Mouse (Mus musculus) CD4-positive, CD25-positive, alpha-beta regulatory T cell (primary cell): ENCODE results near the gene Nsmf. TPM values are rescaled to one million over a fixed set of nuclear protein-coding genes. Genes with fewer than 3 reads are reported as not detected.

Source experiments
- polyA plus RNA-seq: library from polyadenylated mRNA; unstranded; fragments of 100-300 nt; shearing (Covaris generic); gene quantifications from one replicate; pipeline ENCODE4 v1.2.1, GENCODE M21; 2017

Gene Nsmf
- 53.2 TPM for polyA plus RNA-seq

DNA sequence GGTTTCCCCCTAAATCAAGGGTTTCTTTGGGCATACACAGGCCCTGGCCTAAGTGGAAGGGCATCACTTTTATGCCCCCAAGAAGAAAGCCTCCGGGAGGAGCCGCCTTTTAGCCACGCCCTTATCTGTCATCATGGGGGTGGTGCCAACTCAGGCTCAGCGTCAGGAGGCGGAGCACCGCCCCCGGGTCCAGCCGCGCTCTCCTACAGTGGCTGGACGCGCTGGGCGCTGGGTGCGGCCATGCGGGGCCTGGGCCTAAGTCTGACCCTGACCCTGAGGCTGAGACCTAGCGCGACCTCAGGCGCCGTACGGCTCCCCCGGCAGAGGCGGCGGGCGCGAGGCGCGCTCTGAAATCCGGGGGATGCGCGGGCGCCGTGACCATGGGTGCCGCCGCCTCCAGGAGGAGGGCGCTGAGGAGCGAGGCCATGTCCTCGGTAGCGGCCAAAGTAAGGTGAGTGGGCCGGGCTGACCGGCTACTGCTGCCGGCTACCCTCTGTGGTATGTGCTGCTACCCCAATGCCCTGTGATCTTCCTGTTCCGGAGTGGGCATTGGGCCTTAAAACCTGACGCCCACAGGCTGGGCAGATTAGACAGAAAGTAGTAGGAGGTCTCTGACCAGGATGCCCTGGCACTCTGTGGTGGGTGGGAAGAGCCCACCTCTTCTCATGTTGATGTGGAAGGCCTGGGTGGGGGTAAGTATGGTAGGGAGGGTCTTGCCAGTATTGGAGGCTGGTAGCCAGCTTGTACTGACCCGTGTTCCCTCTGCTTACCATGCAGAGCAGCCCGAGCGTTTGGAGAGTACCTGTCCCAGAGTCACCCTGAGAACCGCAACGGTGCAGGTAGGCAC is at the start of gene Nsmf:
Nsmf (plus strand) TSS at position 135 of the 847 bp plus-strand sequence.

DNA sequence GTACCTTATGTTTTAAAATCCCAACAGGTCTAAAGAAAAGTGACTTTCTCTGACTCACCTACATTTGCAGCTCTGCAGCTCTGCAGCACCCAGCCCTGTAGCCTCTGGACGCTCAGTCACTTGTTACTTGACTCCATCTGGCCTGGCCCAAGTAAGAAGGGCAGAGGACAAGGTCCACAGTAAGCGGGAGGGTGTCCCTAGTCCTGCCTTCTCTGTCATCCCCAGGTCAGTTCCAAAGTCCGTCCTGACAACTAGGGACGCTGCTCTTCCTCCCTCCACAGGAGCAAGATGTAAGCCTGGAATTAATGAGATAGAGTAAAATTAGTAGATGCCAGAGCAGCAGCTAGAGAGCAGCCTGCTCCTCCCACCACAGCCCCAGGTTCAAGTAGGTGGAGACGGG is 25.9 kb downstream of the Nsmf start, which contains the start of gene Entpd8:
Entpd8 (plus strand) TSS at position 229 of the 400 bp plus-strand sequence.

DNA sequence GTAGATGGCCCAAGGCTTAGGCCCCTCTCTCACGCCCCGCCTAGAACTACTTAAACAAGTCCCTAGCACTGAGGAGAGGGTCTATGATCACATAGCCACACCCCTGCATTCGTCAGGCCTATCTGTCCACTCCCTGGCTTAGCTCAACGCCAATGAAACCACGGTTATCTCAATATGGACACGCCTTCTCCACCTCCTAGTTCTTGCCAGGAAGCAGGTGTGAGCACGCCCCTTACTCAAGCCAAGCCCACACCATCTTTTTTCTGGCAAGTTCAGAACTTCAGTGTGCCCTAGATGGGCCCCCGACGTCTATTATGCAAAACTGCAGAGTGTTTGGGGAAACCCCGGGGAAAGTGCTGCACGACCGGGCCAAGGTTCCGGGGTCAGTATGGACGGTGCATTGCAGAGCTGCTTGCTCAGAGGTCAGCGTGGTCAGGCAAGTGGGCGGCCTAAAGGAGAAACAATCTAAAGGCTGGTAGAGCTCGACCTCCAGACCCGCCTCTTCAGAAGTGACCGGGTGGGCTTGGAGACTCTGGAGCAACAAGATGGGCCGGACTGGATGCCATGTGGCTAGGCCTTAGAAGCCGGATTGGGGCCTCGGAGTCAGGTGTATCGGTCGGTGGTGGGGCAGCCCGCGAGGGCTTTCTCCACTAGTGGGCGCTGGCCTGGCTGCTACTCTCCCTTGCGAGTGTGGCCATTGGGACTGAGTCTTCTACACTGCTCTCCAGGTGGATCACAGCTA is 41.1 kb downstream of the Nsmf start, which contains the start of gene Noxa1:
Noxa1 (minus strand) TSS at position 41 of the 742 bp plus-strand sequence.

Other genes with a start within 250 kb of the Nsmf start
- 43.8 TPM for gene Ehmt1, start 134.7 kb upstream of the Nsmf start, polyA plus RNA-seq
- 256 TPM for gene Arrdc1, start 119.1 kb upstream of the Nsmf start, polyA plus RNA-seq
- gene Zmynd19, start 104.6 kb upstream of the Nsmf start, polyA plus RNA-seq = 20.8 TPM
- 33.5 TPM for gene Dph7, start 92.0 kb upstream of the Nsmf start, polyA plus RNA-seq
- 90.2 TPM for gene Mrpl41, start 79.3 kb upstream of the Nsmf start, polyA plus RNA-seq
- 80.4 TPM for gene Pnpla7, start 78.3 kb upstream of the Nsmf start, polyA plus RNA-seq
- 0.37 TPM for gene Entpd8, start 25.9 kb downstream of the Nsmf start, polyA plus RNA-seq
- gene Noxa1, start 40.8 kb downstream of the Nsmf start, polyA plus RNA-seq = 8.3 TPM
- gene Nrarp, start 126.4 kb downstream of the Nsmf start, polyA plus RNA-seq = 5.1 TPM
- gene Tor4a, start 142.5 kb downstream of the Nsmf start, polyA plus RNA-seq = 115 TPM
- gene Nelfb, start 157.1 kb downstream of the Nsmf start, polyA plus RNA-seq = 141 TPM
- gene Stpg3, start 160.3 kb downstream of the Nsmf start, polyA plus RNA-seq = not detected
- 0.49 TPM for gene Fam166a, start 164.4 kb downstream of the Nsmf start, polyA plus RNA-seq
- 174 TPM for gene Tubb4b, start 170.3 kb downstream of the Nsmf start, polyA plus RNA-seq
- gene Slc34a3, start 180.0 kb downstream of the Nsmf start, polyA plus RNA-seq = not detected
- not detected for gene Rnf224, start 182.4 kb downstream of the Nsmf start, polyA plus RNA-seq
- gene Rnf208, start 187.9 kb downstream of the Nsmf start, polyA plus RNA-seq = 2.2 TPM
- not detected for gene Cysrt1, start 188.1 kb downstream of the Nsmf start, polyA plus RNA-seq
- 7.9 TPM for gene AL732309.1, start 192.5 kb downstream of the Nsmf start, polyA plus RNA-seq
- gene Tmem203, start 201.1 kb downstream of the Nsmf start, polyA plus RNA-seq = 25.3 TPM
- gene Tprn, start 208.3 kb downstream of the Nsmf start, polyA plus RNA-seq = 18.9 TPM
- 118 TPM for gene Ssna1, start 218.1 kb downstream of the Nsmf start, polyA plus RNA-seq
- gene Anapc2, start 218.1 kb downstream of the Nsmf start, polyA plus RNA-seq = 116 TPM
- gene Tmem210, start 233.8 kb downstream of the Nsmf start, polyA plus RNA-seq = not detected
- 0.14 TPM for gene Lrrc26, start 235.6 kb downstream of the Nsmf start, polyA plus RNA-seq